Mouse (Mus musculus) 3T3-L1 (cell line): ENCODE data around the gene Pde4d.

Source experiments
- DNase-seq: peaks from one replicate; pipeline ENCODE4 v3.0.0-alpha.2; 2015; ENCODE audit warnings: low read depth, low spot score

The Pde4d gene

GRCm38 (mm10) chr13:109809646-109810045 is 1359.9 kb downstream of the Pde4d start:
- DNase-seq: no peak

GRCm38 (mm10) chr13:109813924-109814323 is 1364.2 kb downstream of the Pde4d start:
- DNase-seq: no peak

- peak; percentile 54 for DNase-seq
Observed at GRCm38 (mm10) chr13:109819071-109819470, 1369.3 kb downstream of the Pde4d start.

GRCm38 (mm10) chr13:109820141-109820540 is 1370.4 kb downstream of the Pde4d start:
- DNase-seq: no peak

- no peak for DNase-seq
Observed at GRCm38 (mm10) chr13:109820866-109821265, 1371.1 kb downstream of the Pde4d start.

GRCm38 (mm10) chr13:109821725-109822412 is 1372.1 kb downstream of the Pde4d start:
- no peak for DNase-seq

GRCm38 (mm10) chr13:109822413-109823298 is 1372.9 kb downstream of the Pde4d start:
- peak; percentile 98 for DNase-seq

- peak; percentile 76 for DNase-seq
Observed at GRCm38 (mm10) chr13:109823307-109824031, 1373.7 kb downstream of the Pde4d start.

- no peak for DNase-seq
Observed at GRCm38 (mm10) chr13:109825891-109826290, 1376.1 kb downstream of the Pde4d start.

- DNase-seq: no peak
Observed at GRCm38 (mm10) chr13:109827341-109827740, 1377.6 kb downstream of the Pde4d start.

- no peak for DNase-seq
Observed at GRCm38 (mm10) chr13:109827909-109828308, 1378.2 kb downstream of the Pde4d start.

GRCm38 (mm10) chr13:109829444-109829843 is 1379.7 kb downstream of the Pde4d start:
- no peak for DNase-seq

- DNase-seq: no peak
Observed at GRCm38 (mm10) chr13:109834935-109835334, 1385.2 kb downstream of the Pde4d start.

GRCm38 (mm10) chr13:109837453-109837852 is 1387.7 kb downstream of the Pde4d start:
- no peak for DNase-seq

GRCm38 (mm10) chr13:109837921-109838320 is 1388.2 kb downstream of the Pde4d start:
- no peak for DNase-seq

- DNase-seq: no peak
Observed at GRCm38 (mm10) chr13:109840251-109840650, 1390.5 kb downstream of the Pde4d start.

GRCm38 (mm10) chr13:109841140-109841822 is 1391.5 kb downstream of the Pde4d start:
- no peak for DNase-seq

GRCm38 (mm10) chr13:109842982-109843381 is 1393.2 kb downstream of the Pde4d start:
- no peak for DNase-seq

GRCm38 (mm10) chr13:109844828-109845227 is 1395.1 kb downstream of the Pde4d start:
- no peak for DNase-seq

- DNase-seq: no peak
Observed at GRCm38 (mm10) chr13:109863826-109864225, 1414.1 kb downstream of the Pde4d start.

GRCm38 (mm10) chr13:109864311-109864710 is 1414.6 kb downstream of the Pde4d start:
- no peak for DNase-seq
